Comparison of ENCODE assay signal across 15 mouse cellular contexts in genomic region chr17:43743933-43744332, GRCm38 (mm10). TPM values are rescaled to one million over a fixed set of nuclear protein-coding genes. Genes with fewer than 3 reads are reported as not detected.
"Had no signal": no experiment of that assay in that cellular context is flagged by ENCODE, and none has a peak within 500 bp of the region (broad histone marks: within the 10 kb centered on the region; RNA-seq: fewer than 3 reads in every experiment).

No protein-coding gene starts in this region.

- H3K9me3 ChIP-seq: liver, embryonic 12.5 days had no signal

- ATAC-seq: liver, embryonic 12.5 days had no signal

- H3K36me3 ChIP-seq: liver, embryonic 12.5 days; neural tube, embryonic 12.5 days had no signal

- DNase-seq: lung, postnatal 10 days; midbrain, embryonic 14.5 days; retina, postnatal 1 day; right cerebral cortex, postnatal 4 days; spleen, adult 18-20 months; thymus, adult 18-20 months; thymus, postnatal 25 days had no signal

- H3K27me3 ChIP-seq: liver, embryonic 12.5 days; neural tube, embryonic 12.5 days had no signal

- H3K4me1 ChIP-seq: limb, embryonic 10.5 days; liver, embryonic 12.5 days; neural tube, embryonic 12.5 days had no signal

- H3K27ac ChIP-seq: left cerebral cortex, adult 2 months; limb, embryonic 10.5 days; liver, embryonic 12.5 days; midbrain, embryonic 10.5 days; neural tube, embryonic 12.5 days had no signal

- H3K9ac ChIP-seq: liver, embryonic 12.5 days; lung, embryonic 14.5 days; neural tube, embryonic 12.5 days had no signal

- H3K4me2 ChIP-seq: liver, embryonic 12.5 days; lung, embryonic 14.5 days; neural tube, embryonic 12.5 days had no signal

- H3K4me3 ChIP-seq: left cerebral cortex, adult 2 months; limb, embryonic 10.5 days; liver, embryonic 12.5 days; midbrain, embryonic 10.5 days; neural tube, embryonic 12.5 days had no signal

RNA-seq across cellular contexts. Expression of gene Rcan2, which starts 57.2 kb away (rescaled TPM):
- total RNA-seq: megakaryocyte, adult 5-6 weeks; neutrophil, adult 5-6 weeks had no signal
